Mouse (Mus musculus): ENCODE measurements around the gene Parg. TPM values are rescaled to one million over a fixed set of nuclear protein-coding genes. Genes with fewer than 3 reads are reported as not detected.

Parg gene
- polyA plus RNA-seq, 1 experiment = 10.5 TPM

DNA sequence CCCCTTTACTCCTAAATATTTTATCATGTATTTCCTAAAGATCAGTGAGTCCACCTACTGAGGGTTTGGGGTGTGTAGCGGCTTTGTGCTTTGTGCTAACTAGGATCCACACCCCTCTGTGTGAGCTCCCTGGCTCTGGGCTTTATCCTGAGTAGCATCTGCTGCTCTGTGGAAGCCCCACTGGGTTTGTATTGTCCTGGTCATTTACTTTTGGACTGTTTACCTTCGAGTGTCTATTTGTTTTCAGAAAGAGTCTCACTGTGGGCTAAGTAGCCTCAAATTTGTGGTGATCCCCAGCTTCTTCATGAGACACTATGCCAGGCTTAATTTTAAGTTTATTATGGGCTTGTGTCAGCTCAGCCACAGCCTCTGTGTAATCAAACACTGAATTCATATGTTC, 67.2 kb downstream of the Parg start:
- H3K4me3 ChIP-seq = no peak overlapping the region
- no peak overlapping the region for H3K4me2 ChIP-seq (ENCODE audit: low read depth)
- H3K79me2 ChIP-seq (ENCODE audit: control insufficient read depth, insufficient read depth) = no peaks in the 10 kb centered on the region
- H3K27me3 ChIP-seq (ENCODE audit: control insufficient read depth, insufficient read depth, insufficient read length) = no peaks in the 10 kb centered on the region
- peaks cover 12% of the 10 kb centered on the region for H3K36me3 ChIP-seq (ENCODE audit: control insufficient read depth, insufficient read depth)
- TF ChIP-seq REST (IDR thresholded peaks at IDR 0.05; ENCODE audit: insufficient read depth, insufficient read length) = no peak
- TF ChIP-seq E2F4 (IDR thresholded peaks at IDR 0.05; ENCODE audit: insufficient read depth) = no peak
- no peak for TF ChIP-seq MAX (IDR thresholded peaks at IDR 0.05; ENCODE audit: low read depth)
- TF ChIP-seq USF1 (IDR thresholded peaks at IDR 0.05; ENCODE audit: low read depth) = no peak
- TF ChIP-seq TCF3 (IDR thresholded peaks at IDR 0.05; ENCODE audit: insufficient read length, low read depth) = no peak
- no peak for TF ChIP-seq TCF12 (IDR thresholded peaks at IDR 0.05; ENCODE audit: insufficient read depth, poor library complexity, severe bottlenecking)
- TF ChIP-seq POLR2AphosphoS2 (IDR thresholded peaks at IDR 0.05; ENCODE audit: insufficient read length, low read depth) = no peak
- TF ChIP-seq SRF (IDR thresholded peaks at IDR 0.05; ENCODE audit: control insufficient read depth, insufficient read length, low read depth) = no peak
- TF ChIP-seq POLR2A (IDR thresholded peaks at IDR 0.05; ENCODE audit: insufficient read length, low read depth) = no peak
- TF ChIP-seq CEBPB (IDR thresholded peaks at IDR 0.05; ENCODE audit: insufficient read depth, poor library complexity, severe bottlenecking) = no peak
- no peak for TF ChIP-seq MYOG (IDR thresholded peaks at IDR 0.05; ENCODE audit: control insufficient read depth in 1 of 3, insufficient read depth in 1 of 3, insufficient read length in 2 of 3, low read depth in 2 of 3)
- no peak for TF ChIP-seq MYOD1 (IDR thresholded peaks at IDR 0.05; ENCODE audit: control insufficient read depth in 1 of 3, insufficient read length in 2 of 3, low read depth in 2 of 3)
- no peak overlapping the region for H3ac ChIP-seq (ENCODE audit: control insufficient read depth, insufficient read length)

DNA sequence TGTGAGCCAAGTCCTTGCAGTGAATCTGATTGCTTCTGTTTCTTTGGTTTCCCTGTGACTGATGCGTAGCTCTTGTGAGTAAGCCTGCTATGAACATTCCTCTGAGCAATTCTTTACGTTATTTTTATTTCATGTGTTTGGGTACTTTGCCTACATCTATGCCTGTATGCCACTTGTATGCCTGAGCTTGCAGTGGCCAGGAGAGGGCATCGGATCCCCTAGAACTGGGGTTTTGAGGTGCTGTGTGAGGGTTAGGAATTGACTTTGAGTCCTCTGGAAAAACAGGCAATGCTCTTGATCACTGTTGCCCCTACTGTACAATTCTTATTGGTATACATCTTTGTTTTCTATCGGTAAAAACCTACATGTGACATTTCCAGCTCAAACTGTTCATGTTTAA, 67.8 kb downstream of the Parg start:
- no peak overlapping the region for H3K4me2 ChIP-seq (ENCODE audit: low read depth)
- no peak overlapping the region for H3ac ChIP-seq (ENCODE audit: control insufficient read depth, insufficient read length)
- TF ChIP-seq TCF12 (IDR thresholded peaks at IDR 0.05; ENCODE audit: insufficient read depth, poor library complexity, severe bottlenecking) = no peak
- no peak for TF ChIP-seq POLR2A (IDR thresholded peaks at IDR 0.05; ENCODE audit: insufficient read length, low read depth)
- TF ChIP-seq MAX (IDR thresholded peaks at IDR 0.05; ENCODE audit: low read depth) = no peak
- TF ChIP-seq POLR2AphosphoS2 (IDR thresholded peaks at IDR 0.05; ENCODE audit: insufficient read length, low read depth) = no peak
- no peak for TF ChIP-seq REST (IDR thresholded peaks at IDR 0.05; ENCODE audit: insufficient read depth, insufficient read length)
- no peak for TF ChIP-seq TCF3 (IDR thresholded peaks at IDR 0.05; ENCODE audit: insufficient read length, low read depth)
- no peak for TF ChIP-seq MYOG (IDR thresholded peaks at IDR 0.05; ENCODE audit: control insufficient read depth in 1 of 3, insufficient read depth in 1 of 3, insufficient read length in 2 of 3, low read depth in 2 of 3)
- TF ChIP-seq E2F4 (IDR thresholded peaks at IDR 0.05; ENCODE audit: insufficient read depth) = no peak
- TF ChIP-seq SRF (IDR thresholded peaks at IDR 0.05; ENCODE audit: control insufficient read depth, insufficient read length, low read depth) = no peak
- no peak for TF ChIP-seq CEBPB (IDR thresholded peaks at IDR 0.05; ENCODE audit: insufficient read depth, poor library complexity, severe bottlenecking)
- no peak for TF ChIP-seq USF1 (IDR thresholded peaks at IDR 0.05; ENCODE audit: low read depth)
- TF ChIP-seq MYOD1 (IDR thresholded peaks at IDR 0.05; ENCODE audit: control insufficient read depth in 1 of 3, insufficient read length in 2 of 3, low read depth in 2 of 3) = no peak
- no peaks in the 10 kb centered on the region for H3K27me3 ChIP-seq (ENCODE audit: control insufficient read depth, insufficient read depth, insufficient read length)
- H3K36me3 ChIP-seq (ENCODE audit: control insufficient read depth, insufficient read depth) = peaks cover 9% of the 10 kb centered on the region
- no peak overlapping the region for H3K4me3 ChIP-seq
- H3K79me2 ChIP-seq (ENCODE audit: control insufficient read depth, insufficient read depth) = no peaks in the 10 kb centered on the region

DNA sequence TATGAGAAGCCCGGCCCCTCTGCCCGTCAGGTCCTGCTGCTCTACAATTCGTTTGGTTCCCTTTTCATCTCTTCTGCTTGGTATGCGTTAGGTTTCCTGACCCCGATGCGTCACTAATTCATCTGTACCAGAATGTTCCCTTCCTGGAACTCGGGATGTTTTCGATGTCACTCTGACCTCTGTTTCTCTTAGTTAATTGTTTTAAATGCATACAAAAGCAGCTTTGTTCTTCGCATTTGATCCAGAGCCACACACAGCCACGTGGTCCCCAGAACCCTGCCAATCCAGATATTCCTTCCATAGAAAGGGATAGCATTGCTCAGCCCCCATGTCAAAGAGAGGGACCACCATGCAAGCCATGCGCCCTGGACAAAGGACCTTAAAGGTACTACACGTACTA, 99.9 kb downstream of the Parg start:
- H3K36me3 ChIP-seq (ENCODE audit: control insufficient read depth, insufficient read depth) = peaks cover 11% of the 10 kb centered on the region
- no peak overlapping the region for H3K4me2 ChIP-seq (ENCODE audit: low read depth)
- TF ChIP-seq MYOG (IDR thresholded peaks at IDR 0.05; ENCODE audit: control insufficient read depth in 1 of 3, insufficient read depth in 1 of 3, insufficient read length in 2 of 3, low read depth in 2 of 3) (no peak), USF1 (IDR thresholded peaks at IDR 0.05; ENCODE audit: low read depth) (no peak), SRF (IDR thresholded peaks at IDR 0.05; ENCODE audit: control insufficient read depth, insufficient read length, low read depth) (no peak), MYOD1 (IDR thresholded peaks at IDR 0.05; ENCODE audit: control insufficient read depth in 1 of 3, insufficient read length in 2 of 3, low read depth in 2 of 3) (no peak), TCF3 (IDR thresholded peaks at IDR 0.05; ENCODE audit: insufficient read length, low read depth) (no peak), POLR2A (IDR thresholded peaks at IDR 0.05; ENCODE audit: insufficient read length, low read depth) (no peak), E2F4 (IDR thresholded peaks at IDR 0.05; ENCODE audit: insufficient read depth) (no peak), CEBPB (IDR thresholded peaks at IDR 0.05; ENCODE audit: insufficient read depth, poor library complexity, severe bottlenecking) (no peak), TCF12 (IDR thresholded peaks at IDR 0.05; ENCODE audit: insufficient read depth, poor library complexity, severe bottlenecking) (no peak), MAX (IDR thresholded peaks at IDR 0.05; ENCODE audit: low read depth) (no peak), POLR2AphosphoS2 (IDR thresholded peaks at IDR 0.05; ENCODE audit: insufficient read length, low read depth) (no peak), REST (IDR thresholded peaks at IDR 0.05; ENCODE audit: insufficient read depth, insufficient read length) (no peak)
- no peak overlapping the region for H3K4me3 ChIP-seq
- no peaks in the 10 kb centered on the region for H3K79me2 ChIP-seq (ENCODE audit: control insufficient read depth, insufficient read depth)
- no peaks in the 10 kb centered on the region for H3K27me3 ChIP-seq (ENCODE audit: control insufficient read depth, insufficient read depth, insufficient read length)
- H3ac ChIP-seq (ENCODE audit: control insufficient read depth, insufficient read length) = no peak overlapping the region

DNA sequence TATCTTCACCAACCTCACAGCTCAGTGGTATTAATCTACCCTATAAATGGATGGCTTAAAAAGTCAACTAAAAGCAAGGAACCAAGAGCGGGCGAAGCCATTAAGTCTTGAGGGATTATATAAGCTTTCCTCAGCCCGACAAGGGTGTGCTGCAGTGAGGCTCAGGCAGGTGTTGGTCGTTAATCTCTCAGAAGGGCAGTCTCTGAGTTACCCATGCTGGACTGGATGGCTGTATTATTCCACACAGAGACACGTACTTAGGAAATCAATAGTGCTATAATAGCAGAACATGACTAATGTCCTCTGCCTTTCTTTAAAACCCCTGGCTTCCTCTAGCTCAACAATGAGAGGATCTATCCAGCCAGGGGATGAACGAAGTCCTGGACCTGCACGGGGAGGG, 100.7 kb downstream of the Parg start:
- TF ChIP-seq SRF (IDR thresholded peaks at IDR 0.05; ENCODE audit: control insufficient read depth, insufficient read length, low read depth) = no peak
- no peak for TF ChIP-seq CEBPB (IDR thresholded peaks at IDR 0.05; ENCODE audit: insufficient read depth, poor library complexity, severe bottlenecking)
- TF ChIP-seq TCF3 (IDR thresholded peaks at IDR 0.05; ENCODE audit: insufficient read length, low read depth) = no peak
- no peak for TF ChIP-seq E2F4 (IDR thresholded peaks at IDR 0.05; ENCODE audit: insufficient read depth)
- no peak for TF ChIP-seq POLR2A (IDR thresholded peaks at IDR 0.05; ENCODE audit: insufficient read length, low read depth)
- no peak for TF ChIP-seq POLR2AphosphoS2 (IDR thresholded peaks at IDR 0.05; ENCODE audit: insufficient read length, low read depth)
- TF ChIP-seq MYOG (IDR thresholded peaks at IDR 0.05; ENCODE audit: control insufficient read depth in 1 of 3, insufficient read depth in 1 of 3, insufficient read length in 2 of 3, low read depth in 2 of 3) = no peak
- TF ChIP-seq REST (IDR thresholded peaks at IDR 0.05; ENCODE audit: insufficient read depth, insufficient read length) = no peak
- TF ChIP-seq USF1 (IDR thresholded peaks at IDR 0.05; ENCODE audit: low read depth) = no peak
- TF ChIP-seq MAX (IDR thresholded peaks at IDR 0.05; ENCODE audit: low read depth) = no peak
- no peak for TF ChIP-seq TCF12 (IDR thresholded peaks at IDR 0.05; ENCODE audit: insufficient read depth, poor library complexity, severe bottlenecking)
- no peak for TF ChIP-seq MYOD1 (IDR thresholded peaks at IDR 0.05; ENCODE audit: control insufficient read depth in 1 of 3, insufficient read length in 2 of 3, low read depth in 2 of 3)
- no peak overlapping the region for H3ac ChIP-seq (ENCODE audit: control insufficient read depth, insufficient read length)
- H3K4me3 ChIP-seq = no peak overlapping the region
- H3K36me3 ChIP-seq (ENCODE audit: control insufficient read depth, insufficient read depth) = peaks cover 11% of the 10 kb centered on the region
- no peaks in the 10 kb centered on the region for H3K27me3 ChIP-seq (ENCODE audit: control insufficient read depth, insufficient read depth, insufficient read length)
- H3K4me2 ChIP-seq (ENCODE audit: low read depth) = no peak overlapping the region
- H3K79me2 ChIP-seq (ENCODE audit: control insufficient read depth, insufficient read depth) = no peaks in the 10 kb centered on the region

Measured in myocyte (in vitro differentiated cells).